Mouse (Mus musculus): ENCODE results near the gene Gm10803. TPM values are rescaled to one million over a fixed set of nuclear protein-coding genes. Genes with fewer than 3 reads are reported as not detected.
A peak's percentile ranks its signal among the peaks of the same experiment; 100 is the strongest.

The Gm10803 gene
- total and polyA plus RNA-seq, 2 experiments from 2014 or later: not detected

DNA sequence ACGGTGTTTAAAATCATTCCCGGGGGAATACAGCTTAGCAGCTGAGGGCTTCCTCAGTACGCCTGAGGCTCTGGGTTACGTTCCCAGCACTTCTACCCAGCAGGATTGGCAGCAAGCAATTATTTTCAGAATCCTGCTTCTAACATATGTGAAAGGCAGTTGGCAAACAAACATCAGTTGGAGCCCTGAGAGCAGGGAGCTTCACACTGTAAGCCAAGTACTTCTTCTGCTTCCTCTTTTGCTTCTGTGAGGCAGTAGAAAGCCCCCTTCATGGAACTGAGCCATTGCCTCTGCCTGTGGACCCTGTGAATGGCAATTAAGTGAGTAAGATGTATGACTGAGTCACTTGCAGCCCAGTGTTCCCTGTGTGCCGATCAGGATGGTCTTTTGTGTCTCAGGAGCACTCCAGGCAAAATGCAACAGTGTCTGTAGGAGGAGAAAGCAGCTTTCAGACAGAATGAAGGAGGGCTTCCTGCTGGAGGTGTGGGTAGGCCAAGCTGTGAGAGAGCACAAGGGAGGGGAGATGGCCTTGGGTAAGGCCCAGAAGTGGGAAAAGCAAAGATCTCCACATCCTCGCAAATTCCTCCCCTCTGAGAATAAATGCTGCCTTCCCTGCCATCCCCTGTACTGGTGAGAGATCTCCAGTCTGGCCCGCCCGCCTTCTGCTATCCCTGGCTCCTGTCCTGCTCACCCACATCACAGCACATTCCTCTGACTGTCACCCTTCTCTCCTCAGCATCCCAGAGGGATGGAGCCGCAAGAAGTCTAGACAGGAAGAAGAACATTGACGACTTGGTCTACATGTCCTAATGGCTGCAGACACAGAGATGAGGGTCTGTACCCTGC is 7.5 kb upstream of the Gm10803 start:
- Histone ChIP-seq H3K27ac (ENCODE audit: low read depth, low read length) (no peak overlapping the region), H3K4me2 (ENCODE audit: low read depth) (no peak overlapping the region), H3K36me3 (ENCODE audit: insufficient read depth) (no peaks in the 10 kb centered on the region), H3K4me3 (ENCODE audit: low read depth, low read length) (no peak overlapping the region), H3K27me3 (ENCODE audit: insufficient read depth, low read length) (no peaks in the 10 kb centered on the region), H3K9ac (no peak overlapping the region), H3K4me1 (ENCODE audit: insufficient read depth) (no peaks in the 10 kb centered on the region), H3K9me3 (ENCODE audit: low read length) (no peaks in the 10 kb centered on the region)
- ATAC-seq (no peak; the same call in 1 of the 2 replicates), DNase-seq (peak; percentile 6)
- WGBS: 50% methylated on average over 10 of the region's 10 CpGs
- no peak for TF ChIP-seq CTCF (IDR thresholded peaks at IDR 0.05; ENCODE audit: low read depth)

DNA sequence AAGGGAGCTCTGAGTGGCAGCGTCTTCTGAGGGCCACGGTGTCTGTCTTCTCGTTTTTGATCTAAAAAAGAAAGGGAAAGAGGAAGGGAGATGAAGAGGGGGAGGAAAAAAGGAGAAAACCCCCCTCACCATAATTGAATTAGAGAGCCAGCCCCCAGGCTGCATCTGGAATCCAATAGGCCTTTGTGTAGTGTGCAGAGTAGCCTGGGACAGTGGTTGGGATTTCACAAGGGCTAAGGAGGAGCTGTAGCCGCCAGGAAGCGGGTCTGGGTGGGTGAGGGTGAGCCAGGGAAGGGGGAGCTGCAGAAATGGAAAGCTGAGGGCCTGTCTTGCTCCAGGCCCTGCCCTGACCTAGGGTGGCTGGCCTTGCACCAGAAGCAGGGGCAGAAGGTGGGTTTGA is 6.5 kb upstream of the Gm10803 start:
- Histone ChIP-seq H3K9ac (no peak overlapping the region), H3K4me1 (ENCODE audit: insufficient read depth) (no peaks in the 10 kb centered on the region), H3K4me2 (ENCODE audit: low read depth) (no peak overlapping the region), H3K4me3 (ENCODE audit: low read depth, low read length) (no peak overlapping the region), H3K9me3 (ENCODE audit: low read length) (no peaks in the 10 kb centered on the region), H3K27me3 (ENCODE audit: insufficient read depth, low read length) (no peaks in the 10 kb centered on the region), H3K27ac (ENCODE audit: low read depth, low read length) (no peak overlapping the region), H3K36me3 (ENCODE audit: insufficient read depth) (no peaks in the 10 kb centered on the region)
- no peak for TF ChIP-seq CTCF (IDR thresholded peaks at IDR 0.05; ENCODE audit: low read depth)
- ATAC-seq (no peak), DNase-seq (no peak)
- 40% methylated on average over 5 of the region's 5 CpGs for WGBS

DNA sequence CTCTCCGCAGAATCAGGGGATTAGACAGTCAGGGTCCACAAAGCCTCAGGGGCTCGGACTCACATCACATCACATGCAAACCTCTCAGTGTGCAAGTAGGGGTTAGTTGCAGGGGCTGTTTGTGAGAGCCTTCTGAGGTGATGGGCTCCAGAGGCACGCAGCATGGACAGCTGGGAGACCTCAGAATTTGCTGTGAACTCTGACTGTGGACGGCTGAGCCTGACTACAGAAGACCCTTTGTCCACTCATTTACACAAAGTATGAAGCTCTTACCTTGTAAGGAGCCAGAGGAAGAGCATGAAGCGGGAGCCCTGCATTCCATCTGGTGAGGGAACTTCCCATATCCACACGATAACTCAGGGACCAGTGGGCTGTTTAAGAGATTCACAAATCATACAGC is 5.3 kb downstream of the Gm10803 start:
- no peak overlapping the region for H3K9ac ChIP-seq
- H3K27ac ChIP-seq (ENCODE audit: low read depth, low read length): no peak overlapping the region
- no peaks in the 10 kb centered on the region for H3K36me3 ChIP-seq (ENCODE audit: insufficient read depth)
- H3K27me3 ChIP-seq (ENCODE audit: insufficient read depth, low read length): no peaks in the 10 kb centered on the region
- H3K4me1 ChIP-seq (ENCODE audit: insufficient read depth): no peaks in the 10 kb centered on the region
- no peak overlapping the region for H3K4me2 ChIP-seq (ENCODE audit: low read depth)
- TF ChIP-seq CTCF (IDR thresholded peaks at IDR 0.05; ENCODE audit: low read depth): no peak
- no peak for ATAC-seq
- DNase-seq: no peak
- WGBS: 48% methylated on average over 6 of the region's 6 CpGs
- H3K9me3 ChIP-seq (ENCODE audit: low read length): no peaks in the 10 kb centered on the region
- H3K4me3 ChIP-seq (ENCODE audit: low read depth, low read length): no peak overlapping the region

- Histone ChIP-seq H3K4me3 (ENCODE audit: low read depth, low read length) (no peak overlapping the region), H3K9ac (no peak overlapping the region), H3K4me1 (ENCODE audit: insufficient read depth) (no peaks in the 10 kb centered on the region), H3K9me3 (ENCODE audit: low read length) (no peaks in the 10 kb centered on the region), H3K27me3 (ENCODE audit: insufficient read depth, low read length) (no peaks in the 10 kb centered on the region), H3K4me2 (ENCODE audit: low read depth) (no peak overlapping the region), H3K27ac (ENCODE audit: low read depth, low read length) (no peak overlapping the region), H3K36me3 (ENCODE audit: insufficient read depth) (no peaks in the 10 kb centered on the region)
- DNase-seq (no peak), ATAC-seq (no peak)
- 41% methylated on average over 7 of the region's 7 CpGs for WGBS
- TF ChIP-seq CTCF (IDR thresholded peaks at IDR 0.05; ENCODE audit: low read depth): no peak
Measured at GRCm38 (mm10) chr2:93567675-93568074, 7.3 kb downstream of the Gm10803 start.

GRCm38 (mm10) chr2:93572565-93572964 is 12.2 kb downstream of the Gm10803 start:
- 50% methylated on average over 5 of the region's 5 CpGs for WGBS
- TF ChIP-seq CTCF (IDR thresholded peaks at IDR 0.05; ENCODE audit: low read depth): no peak
- Histone ChIP-seq H3K9me3 (ENCODE audit: low read length) (no peaks in the 10 kb centered on the region), H3K4me1 (ENCODE audit: insufficient read depth) (no peaks in the 10 kb centered on the region), H3K27me3 (ENCODE audit: insufficient read depth, low read length) (no peaks in the 10 kb centered on the region), H3K4me2 (ENCODE audit: low read depth) (no peak overlapping the region), H3K9ac (no peak overlapping the region), H3K4me3 (ENCODE audit: low read depth, low read length) (no peak overlapping the region), H3K36me3 (ENCODE audit: insufficient read depth) (no peaks in the 10 kb centered on the region), H3K27ac (ENCODE audit: low read depth, low read length) (no peak overlapping the region)
- ATAC-seq: 0 out of 2 replicates have a peak, but pooled peaks have one; percentile 5
- DNase-seq: peak; percentile 11

DNA sequence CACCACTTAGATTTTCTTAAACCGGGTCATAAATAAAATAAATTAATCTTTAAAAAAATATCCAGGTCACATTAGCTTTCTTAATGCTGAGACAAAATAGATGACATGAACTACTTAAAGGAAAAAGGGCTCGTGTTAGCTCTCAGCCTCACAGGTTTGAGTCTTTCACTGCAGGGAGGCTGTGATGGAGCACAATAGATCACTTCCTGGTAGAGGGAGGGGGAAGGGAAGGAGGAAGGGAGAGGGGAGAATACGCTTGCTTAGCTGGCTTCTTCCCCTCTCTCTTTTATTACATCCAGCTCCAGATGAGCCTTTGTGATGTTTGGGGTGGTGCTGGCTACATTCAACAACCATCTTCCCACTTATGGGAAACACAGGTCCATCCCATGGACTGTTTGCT is 20.9 kb downstream of the Gm10803 start:
- Histone ChIP-seq H3K27ac (ENCODE audit: low read depth, low read length) (no peak overlapping the region), H3K4me2 (ENCODE audit: low read depth) (no peak overlapping the region), H3K9ac (no peak overlapping the region), H3K4me1 (ENCODE audit: insufficient read depth) (no peaks in the 10 kb centered on the region), H3K4me3 (ENCODE audit: low read depth, low read length) (no peak overlapping the region), H3K36me3 (ENCODE audit: insufficient read depth) (no peaks in the 10 kb centered on the region), H3K9me3 (ENCODE audit: low read length) (no peaks in the 10 kb centered on the region), H3K27me3 (ENCODE audit: insufficient read depth, low read length) (no peaks in the 10 kb centered on the region)
- TF ChIP-seq CTCF (IDR thresholded peaks at IDR 0.05; ENCODE audit: low read depth): no peak
- ATAC-seq (no peak), DNase-seq (no peak)
- WGBS: 41% methylated on average over 3 of the region's 3 CpGs

- H3K9me3 ChIP-seq (ENCODE audit: low read length): no peaks in the 10 kb centered on the region
- H3K4me1 ChIP-seq (ENCODE audit: insufficient read depth): no peaks in the 10 kb centered on the region
- H3K27ac ChIP-seq (ENCODE audit: low read depth, low read length): no peak overlapping the region
- H3K36me3 ChIP-seq (ENCODE audit: insufficient read depth): no peaks in the 10 kb centered on the region
- no peak for DNase-seq
- no peak for TF ChIP-seq CTCF (IDR thresholded peaks at IDR 0.05; ENCODE audit: low read depth)
- no peak for ATAC-seq
- 62% methylated on average over 1 of the region's 1 CpGs for WGBS
- no peak overlapping the region for H3K4me2 ChIP-seq (ENCODE audit: low read depth)
- H3K4me3 ChIP-seq (ENCODE audit: low read depth, low read length): no peak overlapping the region
- H3K27me3 ChIP-seq (ENCODE audit: insufficient read depth, low read length): no peaks in the 10 kb centered on the region; the same call in 1 of the 2 replicates
- no peak overlapping the region for H3K9ac ChIP-seq
Measured at GRCm38 (mm10) chr2:93585821-93586220, 25.5 kb downstream of the Gm10803 start.
